Mouse (Mus musculus) spleen, adult 18-20 months (tissue): ENCODE data around the gene Lrrc74b.
A peak's percentile ranks its signal among the peaks of the same experiment; 100 is the strongest.
"Not testable (repeated sequence)": the region's sequence is repeated elsewhere in the genome, so short reads cannot be mapped to it uniquely, and the experiment has no call there.

Experiments
- DNase-seq, 2 experiments: peaks; one replicate each; pipeline ENCODE4 v3.0.0; 2022; ENCODE audit warnings: mixed read lengths in 2 of 2

Gene Lrrc74b

GRCm38 (mm10) chr16:17542632-17543031 lies 18.4 kb downstream of the Lrrc74b start:
- DNase-seq: no peak

- no peak for DNase-seq
These were observed 24.5 kb downstream of the Lrrc74b start for GRCm38 (mm10) chr16:17536584-17536983.

DNA sequence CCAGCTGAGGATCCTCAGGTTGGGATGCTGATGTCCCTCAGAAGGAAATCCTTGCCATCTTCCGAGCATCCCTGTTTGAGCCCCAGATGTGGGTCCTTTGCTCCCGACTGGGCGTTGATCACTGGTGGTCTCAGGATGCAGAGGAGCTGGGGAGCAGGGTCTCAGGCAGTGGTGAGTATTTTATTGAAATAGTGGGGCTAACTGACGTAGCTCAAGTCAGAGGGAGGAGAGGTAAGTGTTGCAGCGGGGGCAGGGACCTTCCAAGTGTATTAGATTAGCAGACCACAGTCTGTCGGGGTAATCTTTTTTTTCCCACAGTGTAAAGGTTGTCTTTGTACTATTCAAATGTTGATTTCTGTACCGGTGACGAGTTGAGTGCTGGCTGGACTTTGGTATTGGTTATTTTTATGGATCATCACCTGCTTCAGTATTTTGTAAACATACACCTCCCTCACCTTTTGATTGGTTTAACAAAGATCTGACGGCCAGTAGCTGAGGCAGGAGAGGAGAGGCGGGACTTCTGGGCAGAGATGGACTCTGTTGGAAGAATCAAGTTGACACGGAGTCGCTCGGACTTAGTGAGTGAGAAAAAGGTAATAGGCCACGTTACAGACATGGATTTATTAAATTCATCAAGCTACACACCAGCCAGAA lies 28.2 kb downstream of the Lrrc74b start:
- no peak for DNase-seq

DNA sequence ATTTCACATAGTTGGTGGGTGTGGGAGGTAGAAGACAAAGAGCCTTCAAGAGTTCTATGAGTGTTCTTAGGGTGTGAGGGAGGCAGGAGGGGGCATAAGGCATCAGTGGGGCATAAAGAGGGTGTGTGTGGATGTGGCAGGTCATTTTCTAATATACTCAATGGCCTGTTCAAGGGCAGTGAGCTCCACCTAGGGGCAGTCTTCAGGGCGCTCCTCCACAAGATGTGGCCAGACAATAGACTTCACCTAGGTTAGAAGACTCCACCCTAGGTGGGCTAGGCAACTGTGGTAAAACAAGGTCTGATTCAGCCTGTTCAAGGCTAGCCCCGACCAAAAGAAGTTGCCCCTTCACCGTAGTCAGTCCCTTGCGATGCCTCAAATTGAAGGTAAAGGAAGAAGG lies 28.8 kb downstream of the Lrrc74b start:
- DNase-seq: peak in 1 of 2 experiments; percentile 33

GRCm38 (mm10) chr16:17530640-17531288 lies 30.3 kb downstream of the Lrrc74b start, which contains the start of gene Thap7:
Thap7 (minus strand) TSS chr16:17531136.
- DNase-seq: peak; percentile 92

- no peak for DNase-seq
These were observed 31.0 kb downstream of the Lrrc74b start for GRCm38 (mm10) chr16:17529981-17530586.

- no peak for DNase-seq
These were observed 32.8 kb downstream of the Lrrc74b start for GRCm38 (mm10) chr16:17528276-17528675.

DNA sequence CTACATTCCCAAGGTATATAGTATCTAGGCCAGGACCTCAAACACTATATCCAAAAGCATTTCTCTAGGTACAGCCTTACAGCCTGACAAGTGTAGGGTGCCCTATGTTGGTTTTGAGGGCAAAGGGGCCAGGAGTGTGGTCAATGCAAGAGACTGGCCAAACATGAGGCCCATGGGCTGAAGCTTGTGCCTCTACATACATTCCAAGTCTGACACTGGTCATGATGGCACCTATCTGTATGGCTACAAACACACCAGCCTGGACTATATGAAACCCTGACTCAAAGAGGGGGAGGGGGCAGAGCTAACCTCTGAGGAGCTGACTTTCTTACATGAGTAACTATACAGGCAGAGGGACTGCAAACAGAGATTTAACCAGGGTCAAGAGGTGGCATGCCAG lies 33.4 kb downstream of the Lrrc74b start:
- no peak for DNase-seq

DNA sequence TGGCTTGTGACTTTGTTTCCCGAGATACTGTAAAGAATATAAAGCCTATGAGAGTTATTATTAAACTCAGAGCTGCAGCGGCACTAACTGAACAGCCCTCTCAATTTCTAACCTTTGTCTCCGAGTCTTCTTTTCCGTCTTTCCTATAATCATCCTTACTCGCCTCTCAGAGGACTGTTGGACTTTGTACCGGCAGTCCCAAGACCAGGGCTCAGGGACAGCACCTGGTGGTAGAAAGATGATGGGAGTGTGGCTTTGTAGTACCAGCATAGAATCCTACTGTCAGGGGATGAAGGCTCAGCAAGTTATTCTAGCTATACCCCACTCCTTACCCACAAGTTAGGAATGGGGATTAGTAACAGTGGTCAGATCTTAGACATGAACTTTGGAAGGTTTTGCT lies 34.8 kb downstream of the Lrrc74b start:
- no peak for DNase-seq

DNA sequence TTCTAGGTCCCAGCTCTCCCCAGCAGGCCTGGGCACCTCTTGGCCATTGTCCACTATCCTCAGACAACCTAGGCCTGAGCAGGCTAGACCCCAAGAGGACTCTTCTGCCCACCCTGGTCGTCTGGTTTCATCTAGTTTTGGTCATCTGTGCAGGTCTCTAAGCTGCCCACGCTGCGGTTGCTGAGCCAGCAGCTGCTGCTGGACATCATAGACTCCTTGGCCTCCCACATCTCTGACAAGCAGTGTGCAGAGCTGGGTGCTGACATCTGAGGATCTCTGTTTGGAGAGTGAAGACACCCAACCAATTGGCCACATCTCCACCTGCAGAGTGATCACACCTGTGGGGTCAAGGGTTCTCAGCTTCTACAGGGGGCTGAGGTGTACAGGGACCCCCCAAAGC lies 35.5 kb downstream of the Lrrc74b start:
- no peak for DNase-seq

- no peak for DNase-seq
These were observed 36.9 kb downstream of the Lrrc74b start for GRCm38 (mm10) chr16:17524156-17524555.

DNA sequence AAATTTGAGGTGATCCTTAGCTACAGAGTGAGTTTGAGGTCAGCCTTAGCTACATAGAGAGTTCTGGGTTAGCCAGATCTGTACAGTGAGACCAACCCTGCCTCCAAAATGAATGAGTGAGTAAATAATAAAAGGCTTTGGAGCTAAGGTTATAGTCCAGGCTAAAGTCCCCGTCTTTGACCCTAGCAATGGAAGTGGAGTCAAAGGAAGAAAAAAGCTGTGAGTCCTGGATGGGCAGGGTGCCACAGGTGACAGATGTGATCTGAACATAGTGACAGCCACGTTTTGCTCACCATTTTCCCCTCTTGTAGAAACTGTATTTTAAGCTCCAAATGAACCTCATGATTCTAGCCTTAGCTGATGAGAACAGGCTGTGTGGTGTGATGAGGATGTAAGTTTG lies 42.1 kb downstream of the Lrrc74b start:
- DNase-seq: no peak

DNA sequence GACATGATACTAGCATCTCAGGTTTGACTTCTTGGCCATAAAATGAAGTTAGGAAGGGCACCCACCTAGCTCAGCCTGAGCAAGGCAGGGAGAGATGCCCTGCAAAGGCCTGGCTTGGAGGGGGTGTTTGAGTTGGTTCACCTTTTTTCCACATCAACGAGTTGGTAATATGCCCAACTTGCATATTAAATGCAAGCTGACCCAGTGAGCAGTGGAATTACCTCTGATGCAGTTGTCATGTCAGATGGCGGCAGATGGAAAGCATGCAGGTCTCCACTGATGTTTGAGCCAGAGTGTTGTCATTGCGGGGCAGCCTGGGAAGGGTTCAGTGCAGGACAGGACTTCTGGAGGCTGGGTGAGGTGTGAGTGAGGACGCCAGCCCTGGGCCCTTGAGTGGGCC lies 49.6 kb downstream of the Lrrc74b start:
- no peak for DNase-seq

GRCm38 (mm10) chr16:17510686-17511085 lies 50.4 kb downstream of the Lrrc74b start:
- no peak for DNase-seq

GRCm38 (mm10) chr16:17510143-17510542 lies 50.9 kb downstream of the Lrrc74b start:
- DNase-seq: no peak

DNA sequence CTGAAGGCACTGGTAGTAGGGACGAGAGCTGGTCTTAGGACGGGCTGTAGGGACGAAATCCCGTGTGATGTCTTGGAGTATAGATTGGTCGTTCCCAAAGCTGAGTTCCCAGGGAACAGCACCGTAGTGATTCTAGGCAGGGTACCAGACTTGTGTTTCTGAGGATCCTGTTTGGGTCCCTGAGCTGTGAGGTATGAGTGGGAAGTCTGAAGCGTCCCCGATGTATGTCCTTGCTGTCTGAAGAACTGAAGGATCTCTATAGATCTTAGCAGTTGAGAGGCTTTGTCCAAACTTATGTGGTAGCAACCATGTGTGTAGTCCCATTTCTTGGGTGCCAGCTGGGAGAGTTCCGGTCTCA lies 51.8 kb downstream of the Lrrc74b start:
- no peak for DNase-seq

DNA sequence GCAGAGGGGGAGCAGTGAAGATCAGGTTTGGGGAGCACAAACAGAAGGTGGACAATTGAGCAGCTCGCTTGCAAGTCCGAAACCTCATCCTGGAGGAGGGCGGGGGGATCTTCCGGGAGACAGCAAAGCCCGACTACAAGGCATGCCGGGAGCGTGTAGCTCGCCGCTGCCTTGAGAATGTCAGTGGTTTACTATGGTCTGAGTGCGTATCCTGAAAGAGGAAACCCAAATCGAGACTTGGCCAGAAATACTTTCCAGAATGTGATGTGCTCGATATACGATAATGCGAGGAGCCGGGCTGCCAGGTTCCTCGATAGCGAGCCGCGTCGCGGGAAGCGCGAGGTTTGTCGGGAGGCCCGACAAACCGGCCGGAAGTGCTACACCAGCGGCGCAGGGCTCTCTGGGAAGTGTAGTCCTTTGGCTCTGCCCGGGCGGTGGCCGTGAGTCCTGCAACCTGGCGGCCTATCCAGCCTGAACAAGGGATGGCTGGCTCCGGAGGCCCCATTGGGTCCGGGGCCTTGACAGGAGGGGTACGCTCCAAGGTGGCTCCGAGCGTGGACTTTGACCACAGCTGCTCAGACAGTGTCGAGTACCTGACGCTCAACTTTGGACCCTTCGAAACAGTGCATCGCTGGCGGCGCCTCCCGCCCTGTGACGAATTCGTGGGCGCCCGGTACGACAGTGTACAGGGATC lies 52.4 kb downstream of the Lrrc74b start, which contains the start of gene Lztr1:
Lztr1 (plus strand) TSS at position 143 of the 694 bp plus-strand sequence.
- peak; percentile 70 to 85 for DNase-seq

DNA sequence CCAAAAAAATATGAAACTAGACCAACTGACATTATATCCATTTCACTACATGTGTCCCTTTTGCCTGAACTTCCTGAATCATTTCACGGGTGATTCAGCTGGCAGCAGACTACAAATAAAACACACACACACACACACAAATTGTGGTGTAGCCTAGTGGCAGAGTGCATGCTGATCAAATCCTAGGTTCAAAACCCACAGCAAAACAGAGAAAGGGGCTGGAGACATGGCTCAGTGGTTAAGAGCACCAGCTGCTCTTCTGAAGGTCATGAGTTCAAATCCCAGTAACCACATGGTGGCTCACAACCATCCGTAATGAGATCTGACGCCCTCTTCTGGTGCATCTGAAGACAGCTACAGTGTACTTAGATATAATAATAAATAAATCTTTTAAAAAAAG lies 53.0 kb downstream of the Lrrc74b start:
- not testable (repeated sequence) for DNase-seq

- DNase-seq: no peak
These were observed 54.0 kb downstream of the Lrrc74b start for GRCm38 (mm10) chr16:17507018-17507552.

- DNase-seq: no peak
These were observed 58.4 kb downstream of the Lrrc74b start for GRCm38 (mm10) chr16:17502681-17503080.

DNA sequence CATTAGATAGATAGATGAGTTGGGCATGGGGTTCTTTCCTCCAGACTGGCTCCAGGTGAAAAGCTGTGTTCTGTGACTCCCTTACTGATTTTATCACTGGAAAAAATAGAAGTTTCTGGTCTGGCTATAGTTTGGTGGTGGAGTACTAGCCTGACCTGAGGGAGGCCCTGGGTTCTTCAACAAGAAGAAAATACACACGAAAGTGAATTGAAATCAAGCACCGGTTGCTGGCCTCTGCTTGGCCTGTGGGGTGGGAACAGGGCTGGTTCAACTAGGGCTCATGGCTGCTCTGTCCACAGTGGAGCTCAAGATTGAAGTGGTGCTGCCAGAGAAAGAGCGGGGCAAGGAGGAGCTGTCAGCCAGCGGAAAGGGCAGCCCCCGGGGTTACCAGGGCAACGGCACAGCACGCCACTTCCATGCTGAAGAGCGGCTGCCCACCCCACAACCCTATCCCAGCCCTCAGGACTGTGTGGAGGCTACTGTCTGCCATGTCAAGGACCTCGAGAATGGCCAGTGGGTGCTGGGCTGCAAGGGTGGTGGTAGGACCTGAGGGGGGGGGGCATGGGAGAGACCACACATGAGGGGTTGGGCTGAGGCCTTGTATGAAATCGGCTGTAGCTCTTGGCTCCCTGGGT lies 61.7 kb downstream of the Lrrc74b start:
- no peak for DNase-seq

DNA sequence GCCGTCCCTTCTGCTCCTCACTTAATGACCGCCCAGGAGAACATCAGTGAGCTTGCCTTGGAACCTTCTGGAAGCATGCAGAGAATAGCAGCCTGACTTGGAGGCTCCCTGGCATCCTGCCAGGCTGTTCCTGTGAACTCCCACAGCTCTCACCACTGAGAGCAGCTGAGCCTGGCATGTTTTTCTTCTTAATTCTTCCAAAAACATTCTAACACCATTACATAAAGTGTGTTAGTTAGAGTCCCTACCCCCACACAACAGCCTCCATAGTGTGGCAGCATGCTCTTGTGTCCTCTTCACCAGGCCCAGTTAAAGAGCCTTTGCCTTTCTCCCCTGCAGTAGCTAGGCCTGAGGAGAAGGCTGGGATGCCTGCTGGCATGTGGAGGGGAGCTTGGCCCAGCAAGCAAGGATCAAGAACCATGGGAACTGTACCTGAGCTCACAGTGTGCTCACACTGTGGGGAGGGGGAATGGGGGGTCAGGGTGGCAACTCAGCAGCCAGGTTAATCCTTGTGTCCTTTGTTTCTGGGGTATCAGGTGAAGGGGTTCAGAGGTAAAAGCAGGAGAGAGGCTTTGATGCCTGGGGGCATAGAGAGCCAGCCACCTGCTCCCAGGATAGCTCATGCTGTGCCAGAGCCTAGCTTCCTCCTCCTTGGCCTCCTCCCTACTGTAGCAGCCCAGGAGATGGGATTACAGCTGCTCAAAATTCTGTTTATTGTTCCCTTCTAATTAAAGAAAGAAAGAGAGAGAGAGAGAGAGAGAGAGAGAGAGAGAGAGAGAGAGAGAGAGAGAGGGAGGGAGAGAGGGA lies 64.3 kb downstream of the Lrrc74b start:
- no peak for DNase-seq
